Mouse (Mus musculus) layer of hippocampus, postnatal 25 days (tissue): ENCODE results near the gene Slc25a45. TPM values are rescaled to one million over a fixed set of nuclear protein-coding genes. Genes with fewer than 3 reads are reported as not detected.

Experiments used
- DNase-seq, 2 experiments: peaks; one replicate each; pipeline ENCODE4 v3.0.0; 2022; ENCODE audit warnings: mixed read lengths in 2 of 2, low spot score in 1 of 2; ENCODE audit errors: extremely low spot score in 1 of 2
- total RNA-seq, 2 experiments: library from RNA; stranded (reverse); gene quantifications; 2 replicates each; pipeline ENCODE4 v1.2.3; 2021

The Slc25a45 gene
- total RNA-seq = 1 to 10 TPM; 3.1 to 3.4 TPM

DNA sequence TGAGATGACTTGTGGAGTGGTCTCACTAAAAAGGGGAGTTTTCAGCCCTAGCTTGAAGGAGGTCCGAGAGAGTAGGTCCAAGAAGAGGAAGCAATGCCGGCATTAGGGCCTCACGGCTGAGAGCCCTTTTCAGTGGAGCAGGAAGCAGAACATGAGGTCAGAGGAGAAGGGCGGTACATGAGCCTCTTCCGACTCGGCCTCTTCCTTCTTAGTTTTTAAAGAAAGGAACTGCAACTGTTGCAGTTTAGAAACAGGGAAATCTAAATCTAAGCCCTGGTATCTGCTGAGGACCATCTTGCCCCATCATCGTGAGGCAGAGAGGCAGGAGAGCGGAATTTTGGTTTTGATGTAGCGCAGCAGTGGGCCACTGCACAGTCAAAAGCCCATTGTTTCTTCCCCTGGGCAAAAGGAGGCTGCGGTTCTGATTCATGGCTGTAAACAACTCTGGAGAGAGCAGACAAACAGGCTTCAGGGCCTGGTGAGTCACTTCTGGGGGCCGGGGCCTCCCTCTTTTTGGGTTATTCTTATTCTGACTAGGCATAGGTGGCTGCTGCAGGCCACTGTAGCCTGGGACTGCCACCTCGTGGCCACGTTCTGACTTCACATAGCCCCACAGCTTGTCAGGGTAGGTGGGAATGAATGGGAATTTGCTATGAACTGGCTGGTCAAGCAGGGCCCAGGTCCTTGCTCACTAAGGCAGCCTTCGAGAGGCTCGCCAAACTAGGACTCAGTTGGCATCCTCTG is at the start of gene Slc25a45:
Gene Slc25a45, plus strand, starts transcription at position 191 of the 744 bp plus-strand sequence.
- DNase-seq = peak; percentile 54 to 65

GRCm38 (mm10) chr19:5828155-5828554 is 49.5 kb upstream of the Slc25a45 start:
- DNase-seq = no peak

- no peak for DNase-seq
These were observed 48.7 kb upstream of the Slc25a45 start for GRCm38 (mm10) chr19:5828905-5829304.

GRCm38 (mm10) chr19:5829958-5830615 is 47.5 kb upstream of the Slc25a45 start:
- no peak for DNase-seq

DNA sequence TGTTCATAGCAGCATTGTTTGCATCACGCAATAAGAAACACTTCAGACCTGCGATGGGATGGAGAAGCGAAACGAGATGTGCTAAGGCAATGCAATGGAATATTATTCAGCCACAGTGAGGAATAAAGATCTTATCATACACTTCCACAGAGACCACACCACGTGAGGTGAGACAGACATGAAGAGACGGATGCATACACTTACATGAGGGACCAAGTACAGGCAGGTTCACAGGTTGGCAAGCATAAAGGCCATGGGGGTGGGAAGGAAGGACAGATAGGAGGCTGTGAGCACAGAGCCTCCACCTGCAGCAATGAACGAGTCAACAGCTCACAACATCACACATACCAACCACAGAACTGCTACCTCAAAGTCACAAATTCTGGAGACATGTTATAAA is 46.8 kb upstream of the Slc25a45 start:
- DNase-seq = no peak

- no peak for DNase-seq
These were observed 46.2 kb upstream of the Slc25a45 start for GRCm38 (mm10) chr19:5831224-5831957.

DNA sequence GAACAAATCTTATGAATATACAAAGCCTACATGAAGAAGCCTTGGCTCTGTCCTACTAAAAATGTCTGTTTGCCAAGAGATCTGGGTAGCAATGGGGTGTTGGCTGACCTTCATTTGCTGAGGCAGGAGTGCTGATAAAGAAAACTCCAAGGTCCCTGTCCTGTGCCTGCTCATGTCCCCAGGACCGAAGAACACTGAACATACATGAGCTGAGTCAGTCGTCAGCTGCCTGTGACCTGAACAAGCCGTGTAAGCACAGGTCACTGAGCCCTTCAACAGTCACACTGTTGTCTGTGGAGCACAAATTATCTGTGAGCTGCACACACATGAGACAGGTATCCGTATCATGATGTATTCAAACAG is 45.7 kb upstream of the Slc25a45 start:
- no peak for DNase-seq

DNA sequence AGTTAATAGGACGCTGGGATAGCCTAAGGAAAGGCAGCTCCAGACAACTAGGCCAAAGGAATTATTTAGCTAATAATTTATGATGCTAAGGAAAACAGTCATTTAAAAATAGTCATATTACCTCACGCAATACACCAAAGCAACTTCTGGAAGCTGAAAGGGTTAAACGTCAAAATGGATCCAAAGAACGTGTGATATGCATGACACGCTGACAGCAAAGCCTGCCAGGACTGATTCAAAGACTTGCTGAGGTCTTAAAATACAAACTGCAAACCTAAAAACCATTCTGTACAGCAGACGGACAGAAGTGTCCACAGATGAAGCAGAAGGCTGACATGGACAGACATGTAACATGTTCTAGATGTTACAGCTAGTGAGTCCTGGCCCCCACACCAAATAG is 45.3 kb upstream of the Slc25a45 start:
- no peak for DNase-seq

- no peak for DNase-seq
These were observed 44.1 kb upstream of the Slc25a45 start for GRCm38 (mm10) chr19:5833287-5834100.

- no peak for DNase-seq
These were observed 43.2 kb upstream of the Slc25a45 start for GRCm38 (mm10) chr19:5834260-5834925.

- DNase-seq = no peak
These were observed 42.3 kb upstream of the Slc25a45 start for GRCm38 (mm10) chr19:5835054-5835921.

DNA sequence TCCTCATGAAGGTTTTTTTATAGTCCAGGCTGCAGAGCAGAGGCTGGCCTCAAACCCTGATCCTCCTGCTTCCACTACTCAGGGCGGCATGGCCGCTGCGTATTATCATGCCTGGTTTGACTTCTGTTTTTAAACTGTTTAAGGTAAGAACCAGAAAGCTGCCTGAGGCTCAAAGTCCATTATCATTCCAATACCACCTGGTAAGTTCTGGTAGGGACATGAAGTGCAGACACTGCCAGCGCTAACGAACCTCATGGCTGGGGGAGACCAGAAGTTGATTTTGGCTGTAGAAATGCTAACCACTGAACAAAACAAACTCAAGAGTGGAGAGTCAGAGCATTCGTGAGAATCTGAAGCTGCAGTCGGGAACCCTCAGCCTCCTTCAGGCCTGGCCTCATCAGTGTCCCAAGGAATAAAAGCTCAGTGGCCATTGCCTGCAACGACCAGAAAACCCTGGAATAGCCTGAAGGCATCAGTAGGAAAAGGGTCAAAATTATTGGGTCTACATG is 41.6 kb upstream of the Slc25a45 start:
- DNase-seq = no peak

DNA sequence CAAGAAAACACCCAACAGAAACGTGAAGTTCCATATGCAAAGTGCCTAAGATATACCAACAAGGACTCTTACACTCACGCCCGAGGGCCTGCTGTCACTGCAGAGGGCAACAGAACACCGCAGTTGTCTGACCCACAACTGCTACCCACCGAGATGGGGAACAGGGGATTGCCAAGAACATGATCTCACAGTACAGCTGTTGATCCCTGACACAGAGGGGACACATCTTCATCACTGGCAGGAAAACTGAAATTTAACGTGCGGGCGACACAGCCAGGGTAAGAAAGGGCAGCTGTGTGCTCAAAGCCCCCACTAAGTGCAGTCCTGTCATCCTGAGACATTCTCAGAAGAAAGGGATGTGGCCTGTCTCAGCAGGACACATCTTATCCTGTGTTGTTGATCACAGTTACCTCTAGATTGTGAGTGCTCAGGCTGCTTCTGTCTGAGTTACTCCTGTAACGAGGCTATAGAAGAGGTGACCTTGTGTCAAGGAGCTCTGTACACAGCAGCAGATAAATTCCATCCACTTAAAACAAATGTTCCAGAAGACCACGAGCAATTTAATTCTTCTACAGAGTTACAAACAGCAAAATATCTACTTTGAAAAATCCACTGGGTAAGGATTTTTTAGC is 40.6 kb upstream of the Slc25a45 start:
- DNase-seq = no peak

GRCm38 (mm10) chr19:5837606-5838005 is 40.0 kb upstream of the Slc25a45 start:
- no peak for DNase-seq

GRCm38 (mm10) chr19:5838136-5838891 is 39.3 kb upstream of the Slc25a45 start:
- no peak for DNase-seq

DNA sequence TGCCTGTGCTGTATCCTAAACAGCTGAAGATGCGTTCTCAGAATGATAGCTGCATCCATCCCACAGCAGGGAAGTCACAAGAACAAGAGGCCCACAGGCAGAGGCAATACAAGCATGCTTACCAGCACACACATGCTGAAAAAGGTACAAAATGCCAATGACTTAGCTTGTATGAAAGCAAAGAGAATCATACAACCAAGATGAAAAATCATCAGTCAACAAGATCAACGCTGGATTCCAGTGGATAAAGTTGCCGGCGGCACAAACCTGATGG is 38.8 kb upstream of the Slc25a45 start:
- no peak for DNase-seq

- DNase-seq = no peak
These were observed 38.1 kb upstream of the Slc25a45 start for GRCm38 (mm10) chr19:5839317-5840085.
